Mouse (Mus musculus) G1E (cell line): ENCODE data around the gene Lect2. TPM values are rescaled to one million over a fixed set of nuclear protein-coding genes. Genes with fewer than 3 reads are reported as not detected.

Experiments
- ATAC-seq: 2 replicates; pipeline ENCODE4 v1.8.0; 2016; ENCODE audit warnings: mild to moderate bottlenecking; ENCODE audit not compliant: insufficient number of reproducible peaks, poor library complexity, low FRiP score, severe bottlenecking; ENCODE audit errors: extremely low read depth
- DNase-seq: peaks from one replicate; pipeline ENCODE4 v3.0.0; 2012; ENCODE audit warnings: low spot score
- H3K27me3 ChIP-seq: 2 replicates; pipeline ENCODE4 v1.6.1; 2012; ENCODE audit warnings: mild to moderate bottlenecking, low read length, inconsistent platforms; ENCODE audit not compliant: insufficient read depth
- H3K36me3 ChIP-seq: replicated peaks from 2 replicates; pipeline ENCODE3; 2012; ENCODE audit warnings: mild to moderate bottlenecking, inconsistent platforms
- H3K4me1 ChIP-seq: 2 replicates; pipeline ENCODE4 v1.6.1; 2012; ENCODE audit warnings: low read depth, low read length, inconsistent platforms, mixed read lengths; ENCODE audit not compliant: insufficient read depth
- H3K4me3 ChIP-seq: 2 replicates; pipeline ENCODE4 v1.5.1; 2012; ENCODE audit warnings: low read depth, mild to moderate bottlenecking, inconsistent platforms, low read length, moderate library complexity, mixed read lengths
- H3K9me3 ChIP-seq: replicated peaks from 2 replicates; pipeline ENCODE4 v1.6.1; 2012; ENCODE audit warnings: inconsistent platforms
- CTCF ChIP-seq: IDR thresholded peaks from 2 replicates; pipeline ENCODE4 v1.5.1; 2012; ENCODE audit warnings: low read depth, low read length, inconsistent platforms, mixed read lengths
- GATA1 ChIP-seq: IDR thresholded peaks from 2 replicates; pipeline ENCODE4 v1.6.1; 2012; ENCODE audit warnings: borderline replicate concordance, low read length, inconsistent platforms, mixed read lengths
- GATA2 ChIP-seq: IDR thresholded peaks from 2 replicates; pipeline ENCODE4 v1.6.1; 2012; ENCODE audit warnings: low read depth, low read length, inconsistent platforms, borderline replicate concordance
- POLR2AphosphoS5 ChIP-seq: IDR thresholded peaks from 2 replicates; pipeline ENCODE4 v1.6.1; 2012; ENCODE audit warnings: low read depth, low read length, inconsistent platforms; ENCODE audit not compliant: insufficient replicate concordance
- TAL1 ChIP-seq: conservative IDR thresholded peaks from 2 replicates; pipeline ENCODE4 v1.6.1; 2012; ENCODE audit warnings: low read depth, low read length, inconsistent platforms, mixed read lengths
- polyA plus RNA-seq: library from polyadenylated mRNA; stranded (reverse); fragments of >175 nt; gene quantifications from 2 replicates; pipeline ENCODE4 v1.2.3, GENCODE M21; 2012
- total RNA-seq, 2 experiments: library from RNA; stranded (forward) in 1 of 2; stranded (reverse) in 1 of 2; fragments of 200-1000 nt in 1 of 2; fragments of >200 nt in 1 of 2; fragmentation: Nextera tagmentation in 1 of 2; gene quantifications; 2 replicates each; pipeline ENCODE4 v1.2.3; 2014 to 2017

The Lect2 gene
- total and polyA plus RNA-seq, 3 experiments = 0.16 TPM; not detected in 2

DNA sequence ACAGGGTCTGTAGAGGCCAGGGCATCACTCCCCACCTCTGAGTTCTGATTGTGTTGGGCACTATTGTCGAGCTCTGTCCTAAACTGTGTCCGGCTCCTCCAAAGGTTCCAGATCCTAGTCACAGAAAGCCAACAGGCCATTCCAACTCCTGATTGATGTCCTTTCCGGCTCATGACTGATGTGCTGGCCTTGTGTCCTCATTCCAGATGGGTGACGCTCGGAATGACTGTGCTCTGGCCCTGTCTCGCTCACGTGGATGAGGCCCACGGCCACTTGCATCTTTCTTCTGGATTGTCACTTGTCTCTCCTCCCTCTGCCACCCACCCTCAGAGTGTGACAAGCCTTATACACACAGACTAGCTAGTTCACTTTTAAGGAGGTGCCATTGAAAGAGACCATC, 42.9 kb upstream of the Lect2 start:
- Histone ChIP-seq H3K4me3 (no peak overlapping the region), H3K9me3 (peaks cover 81% of the 10 kb centered on the region), H3K4me1 (no peaks in the 10 kb centered on the region), H3K27me3 (no peaks in the 10 kb centered on the region), H3K36me3 (no peaks in the 10 kb centered on the region)
- DNase-seq = no peak
- TF ChIP-seq GATA2 = no peak
- TF ChIP-seq CTCF = no peak
- no peak for TF ChIP-seq TAL1
- TF ChIP-seq GATA1 = no peak
- no peak for TF ChIP-seq POLR2AphosphoS5
- no peak for ATAC-seq

DNA sequence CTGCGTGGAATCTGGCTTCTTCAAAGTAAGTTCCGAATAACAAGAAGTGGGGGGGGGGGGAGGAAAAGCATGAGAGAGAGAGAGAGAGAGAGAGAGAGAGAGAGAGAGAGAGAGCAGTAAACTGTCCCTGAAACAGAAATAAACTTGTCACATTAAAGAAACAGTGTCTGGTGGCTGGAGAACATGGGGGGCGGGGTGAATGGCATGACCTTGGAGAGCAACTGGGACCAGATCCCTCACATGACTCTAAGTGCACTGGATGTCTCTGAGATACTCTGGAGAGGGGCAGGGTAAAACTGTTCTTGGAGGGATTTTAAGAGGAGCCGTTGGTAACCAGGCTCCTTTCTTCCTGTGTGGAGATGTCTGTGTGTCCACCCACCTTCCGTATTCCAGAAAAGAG, 41.9 kb upstream of the Lect2 start:
- ATAC-seq = no peak
- Histone ChIP-seq H3K36me3 (no peaks in the 10 kb centered on the region), H3K9me3 (peaks cover 79% of the 10 kb centered on the region), H3K4me1 (no peaks in the 10 kb centered on the region), H3K27me3 (no peaks in the 10 kb centered on the region), H3K4me3 (no peak overlapping the region)
- DNase-seq = no peak
- TF ChIP-seq GATA1 = no peak
- TF ChIP-seq CTCF = no peak
- TF ChIP-seq GATA2 = no peak
- no peak for TF ChIP-seq POLR2AphosphoS5

DNA sequence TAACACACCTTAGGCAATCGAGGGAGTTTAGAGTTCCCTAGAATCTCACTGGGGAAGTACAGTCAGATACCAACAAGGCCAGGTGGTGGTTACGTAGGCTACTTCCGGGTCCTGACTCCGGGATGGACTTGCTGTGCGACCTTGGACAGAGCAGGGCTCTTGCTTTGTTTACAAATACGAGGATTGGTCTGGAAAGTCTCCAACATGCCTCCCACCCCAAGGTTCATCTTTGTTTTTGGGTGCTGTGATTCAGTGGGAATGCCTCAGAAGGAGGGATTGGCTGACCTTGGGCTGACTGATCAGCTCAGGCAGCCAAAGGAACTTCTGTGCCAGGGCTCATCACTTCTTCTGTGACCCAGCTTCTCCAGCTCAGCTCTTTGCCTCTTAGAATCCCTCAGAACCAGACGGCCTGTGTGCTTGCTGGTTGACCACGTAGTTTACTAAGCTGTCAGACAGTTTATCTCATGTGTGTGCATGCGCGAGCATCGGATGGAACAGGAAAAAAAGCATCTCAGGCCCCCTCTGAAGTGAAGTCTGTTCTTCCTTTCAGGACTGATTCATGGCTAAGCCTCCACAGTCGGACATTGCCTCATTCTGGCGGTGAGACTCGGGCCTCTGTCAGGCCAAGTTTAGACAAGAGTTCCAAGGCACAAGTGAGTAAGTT, 40.3 kb upstream of the Lect2 start:
- Histone ChIP-seq H3K27me3 (no peaks in the 10 kb centered on the region), H3K4me3 (no peak overlapping the region), H3K9me3 (peaks cover 76% of the 10 kb centered on the region), H3K36me3 (no peaks in the 10 kb centered on the region), H3K4me1 (no peaks in the 10 kb centered on the region)
- ATAC-seq (no peak), DNase-seq (no peak)
- no peak for TF ChIP-seq POLR2AphosphoS5
- TF ChIP-seq GATA1 = no peak
- no peak for TF ChIP-seq GATA2
- no peak for TF ChIP-seq TAL1
- no peak for TF ChIP-seq CTCF

GRCm38 (mm10) chr13:56586046-56586445, 37.7 kb upstream of the Lect2 start:
- no peaks in the 10 kb centered on the region for H3K27me3 ChIP-seq
- no peaks in the 10 kb centered on the region for H3K36me3 ChIP-seq
- peaks cover 74% of the 10 kb centered on the region for H3K9me3 ChIP-seq
- no peak for DNase-seq
- no peak for ATAC-seq
- no peaks in the 10 kb centered on the region for H3K4me1 ChIP-seq
- no peak for TF ChIP-seq POLR2AphosphoS5
- TF ChIP-seq CTCF = no peak
- no peak for TF ChIP-seq GATA2
- H3K4me3 ChIP-seq = no peak overlapping the region

- H3K27me3 ChIP-seq = no peaks in the 10 kb centered on the region
- peaks cover 71% of the 10 kb centered on the region for H3K9me3 ChIP-seq
- ATAC-seq (no peak), DNase-seq (no peak)
- H3K4me3 ChIP-seq = no peak overlapping the region
- H3K36me3 ChIP-seq = no peaks in the 10 kb centered on the region
- no peak for TF ChIP-seq POLR2AphosphoS5
- no peak for TF ChIP-seq GATA1
- TF ChIP-seq CTCF = no peak
- TF ChIP-seq TAL1 = no peak
- TF ChIP-seq GATA2 = no peak
- H3K4me1 ChIP-seq = no peaks in the 10 kb centered on the region
Measured at GRCm38 (mm10) chr13:56582720-56583119, 34.4 kb upstream of the Lect2 start.

DNA sequence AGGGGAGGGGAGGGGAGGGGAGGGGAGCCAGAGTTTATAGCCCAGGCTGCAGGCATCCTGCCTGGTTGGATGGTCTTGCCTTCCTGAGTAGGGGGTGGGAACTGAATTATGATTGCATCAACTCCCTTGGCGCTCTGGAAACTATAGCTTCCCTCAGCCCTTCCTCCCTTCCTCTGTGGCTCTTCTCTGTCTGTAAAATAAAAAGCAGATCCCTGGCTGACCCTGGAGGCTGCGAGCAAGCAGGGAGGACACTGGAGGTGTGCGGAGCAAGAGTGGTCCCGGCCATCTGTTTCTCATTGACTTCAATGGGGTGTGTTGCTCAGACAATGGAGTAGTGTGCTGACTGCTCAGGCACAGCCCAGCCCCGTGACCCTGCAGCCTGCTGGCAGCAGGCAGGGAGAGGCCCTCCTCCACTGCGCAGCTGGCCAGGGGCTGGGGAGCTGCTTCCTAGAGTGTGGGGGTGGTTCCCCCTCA, 33.7 kb upstream of the Lect2 start:
- no peak for DNase-seq
- ATAC-seq = no peak

GRCm38 (mm10) chr13:56581512-56581911, 33.2 kb upstream of the Lect2 start:
- Histone ChIP-seq H3K9me3 (peaks cover 64% of the 10 kb centered on the region), H3K27me3 (no peaks in the 10 kb centered on the region), H3K36me3 (no peaks in the 10 kb centered on the region), H3K4me1 (no peaks in the 10 kb centered on the region), H3K4me3 (no peak overlapping the region)
- TF ChIP-seq TAL1 = no peak
- TF ChIP-seq GATA1 = no peak
- no peak for TF ChIP-seq CTCF
- TF ChIP-seq POLR2AphosphoS5 = no peak
- ATAC-seq (no peak), DNase-seq (no peak)

More for the DNA sequence above, 33.7 kb upstream of the Lect2 start:
- no peak for TF ChIP-seq POLR2AphosphoS5
- no peak for TF ChIP-seq GATA1
- no peak for TF ChIP-seq GATA2
- TF ChIP-seq CTCF = no peak
- TF ChIP-seq TAL1 = no peak
- no peaks in the 10 kb centered on the region for H3K4me1 ChIP-seq
- peaks cover 66% of the 10 kb centered on the region for H3K9me3 ChIP-seq
- no peak overlapping the region for H3K4me3 ChIP-seq
- no peaks in the 10 kb centered on the region for H3K27me3 ChIP-seq
- H3K36me3 ChIP-seq = no peaks in the 10 kb centered on the region
